Mouse (Mus musculus): ENCODE measurements around the gene Chst8.

DNA sequence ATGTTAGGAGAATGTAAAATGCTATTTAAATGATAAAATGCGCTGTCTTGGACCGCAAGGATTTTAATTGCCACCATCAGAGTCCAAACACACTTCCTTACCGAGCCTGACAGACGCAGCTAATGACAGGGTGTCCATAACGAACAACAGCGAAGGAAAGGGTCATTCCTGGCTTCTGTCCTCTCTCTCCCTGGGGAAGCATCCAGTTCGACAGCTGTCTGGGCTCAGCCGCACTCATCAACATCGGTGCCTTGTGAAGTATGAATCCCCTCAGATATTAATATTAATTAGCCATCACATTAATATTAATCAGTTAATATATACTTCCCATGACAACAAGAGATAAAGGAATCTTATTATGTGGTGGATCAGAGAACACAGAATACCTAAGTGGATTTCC, 117.6 kb downstream of the Chst8 start:
- TF ChIP-seq CTCF (IDR thresholded peaks at IDR 0.05; ENCODE audit: low read depth) (no peak), EP300 (optimal IDR thresholded peaks at IDR 0.05) (no peak)

Data from stomach, postnatal 0 days (tissue).